Mouse (Mus musculus) spleen, postnatal 10 days (tissue): ENCODE measurements around the gene D930020B18Rik.

ENCODE experiments used
- DNase-seq, 2 experiments: peaks; one replicate each; pipeline ENCODE4 v3.0.0; 2021 to 2022; ENCODE audit warnings: low spot score in 2 of 2

D930020B18Rik gene

DNA sequence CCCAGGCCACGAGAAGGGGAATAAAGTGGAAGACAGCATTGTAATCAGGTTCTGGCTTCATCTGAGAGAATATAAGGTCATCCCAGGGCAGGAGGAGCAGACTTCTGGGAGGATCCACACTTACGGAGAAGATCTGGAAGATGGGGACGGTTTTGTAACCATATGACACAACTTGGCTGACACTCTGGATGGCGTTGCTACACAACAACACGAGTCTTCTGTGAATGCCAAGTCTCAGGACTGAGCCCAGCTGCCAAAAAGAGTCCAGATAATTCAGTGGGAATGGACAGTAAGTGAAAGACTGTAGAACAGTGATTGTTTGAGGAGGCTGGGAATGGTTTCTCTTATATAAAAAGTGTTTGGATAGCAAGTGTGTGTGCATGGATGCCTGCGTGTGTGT lies 62.2 kb downstream of the D930020B18Rik start:
- no peak for DNase-seq

DNA sequence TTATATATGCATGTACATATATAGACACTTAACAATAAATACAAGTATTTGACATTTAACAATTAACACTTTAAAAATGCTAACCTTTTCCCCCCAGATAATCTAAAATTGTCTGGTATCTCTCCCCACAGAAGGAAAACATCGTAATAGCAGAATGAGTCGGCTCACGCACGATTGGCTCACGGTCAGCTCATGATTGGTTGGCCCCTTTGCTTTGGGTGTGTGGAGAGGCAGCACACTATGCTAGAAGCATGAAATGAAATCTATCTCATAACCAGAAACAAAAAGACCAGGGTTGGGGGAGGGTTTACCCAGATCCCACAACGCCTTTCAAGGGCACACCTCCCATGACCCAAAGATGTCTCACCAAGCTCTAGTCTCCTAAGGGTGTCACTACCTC lies 63.5 kb downstream of the D930020B18Rik start:
- DNase-seq = no peak

DNA sequence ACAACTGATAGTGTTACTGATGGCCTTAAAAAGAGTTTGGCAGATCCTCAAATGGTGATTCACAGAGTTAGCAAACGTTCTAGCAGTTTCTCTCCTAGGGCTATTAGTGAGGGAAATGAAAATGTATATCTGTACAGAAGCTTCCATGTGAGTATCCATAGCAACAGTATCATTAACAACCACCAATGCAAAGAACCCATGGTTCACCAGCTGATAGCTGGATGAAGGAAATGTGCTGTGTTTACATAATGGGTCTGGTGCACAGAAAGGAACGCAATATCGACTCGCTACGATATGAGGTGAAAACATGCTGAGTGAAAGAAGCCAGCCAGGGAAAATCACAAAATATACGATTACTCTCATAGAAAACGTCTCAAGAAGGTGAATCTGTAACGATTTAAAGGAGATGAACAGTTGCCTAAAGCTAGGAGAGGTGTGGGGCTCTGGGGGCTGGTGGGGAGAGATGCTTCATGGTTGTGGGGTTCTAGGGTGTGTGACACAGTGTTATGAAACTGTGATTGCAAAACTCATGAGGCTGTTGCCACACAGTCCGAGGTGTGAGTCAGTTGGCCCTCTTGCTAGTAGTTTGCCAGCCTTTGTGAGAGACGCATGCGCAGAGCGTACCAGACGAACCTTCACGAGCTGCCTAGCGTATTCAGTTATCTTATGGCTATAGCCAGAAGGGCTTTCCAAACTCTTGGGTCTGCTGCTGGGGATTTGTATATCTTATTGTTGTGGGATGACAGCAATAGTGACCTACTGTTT lies 64.2 kb downstream of the D930020B18Rik start:
- peak in 1 of 2 experiments; percentile 20 for DNase-seq

DNA sequence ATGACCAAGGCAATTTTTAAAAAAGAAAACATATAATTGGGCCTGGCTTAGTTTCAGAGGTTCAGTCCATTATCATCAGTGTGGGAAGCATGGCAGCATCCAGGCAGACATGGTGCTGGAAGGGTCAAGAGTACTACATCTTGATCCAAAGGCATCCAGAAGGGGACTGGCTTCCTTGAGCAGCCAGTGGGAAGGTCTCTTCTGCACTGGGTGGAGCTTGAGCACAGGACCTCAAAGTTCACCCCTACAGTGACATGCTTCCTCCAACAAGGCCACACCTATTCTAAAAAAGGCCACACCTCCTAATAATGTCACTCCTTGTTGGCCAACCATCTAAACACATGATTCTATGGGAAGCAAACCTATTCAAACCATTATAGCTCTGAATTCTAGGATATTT lies 75.5 kb downstream of the D930020B18Rik start:
- no peak for DNase-seq

DNA sequence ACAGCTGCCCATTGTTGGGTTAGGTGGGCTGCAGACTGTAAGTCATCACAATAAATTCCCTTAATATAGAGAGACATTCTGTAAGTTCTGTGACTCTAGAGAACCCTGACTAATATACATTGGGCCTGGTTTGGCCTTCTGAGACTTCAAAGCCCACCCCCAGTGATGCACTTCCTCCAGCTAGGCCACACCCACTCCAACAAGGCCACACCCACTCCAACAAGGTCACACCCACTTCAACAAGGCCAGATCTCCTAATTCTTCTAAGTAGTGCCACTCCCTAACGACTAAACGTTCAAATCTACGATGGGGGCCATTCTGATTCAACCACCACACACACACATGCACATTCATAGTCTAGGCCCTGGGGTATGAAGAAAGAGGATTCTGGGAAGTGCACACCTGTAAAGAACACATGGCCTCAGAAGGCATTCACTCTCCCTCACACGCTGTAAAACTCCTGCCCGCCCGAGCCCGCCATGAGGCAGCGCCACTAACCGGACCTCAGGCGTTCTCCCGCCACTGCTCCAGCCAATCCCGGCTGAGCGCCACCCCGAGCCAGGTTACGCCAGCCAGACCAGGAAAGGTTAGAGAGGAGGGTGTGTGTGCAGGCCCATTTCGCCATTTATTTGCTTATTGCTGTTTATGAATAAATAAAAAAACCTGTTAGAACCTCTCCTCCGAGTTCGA lies 77.7 kb downstream of the D930020B18Rik start:
- no peak for DNase-seq

DNA sequence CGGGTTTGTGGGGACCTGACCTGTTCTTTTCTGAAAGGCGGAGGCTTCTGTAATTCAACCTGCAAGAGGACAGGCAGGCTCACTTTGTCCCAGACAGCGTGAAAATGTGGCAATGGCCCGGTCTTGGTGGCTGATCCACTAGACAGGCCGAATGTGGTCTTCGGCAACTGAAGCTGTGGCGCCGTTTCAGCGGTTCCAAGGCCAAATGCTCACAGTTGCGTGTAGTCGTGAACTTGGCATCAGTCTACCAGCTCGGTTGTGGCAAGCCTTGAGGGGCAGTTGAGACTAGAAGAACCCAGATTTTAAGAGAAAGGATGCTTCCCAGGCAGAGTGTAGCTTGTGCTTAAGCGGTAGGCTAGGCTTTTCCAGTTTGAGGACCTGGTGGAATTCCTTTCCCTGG lies 79.3 kb downstream of the D930020B18Rik start:
- DNase-seq = no peak

DNA sequence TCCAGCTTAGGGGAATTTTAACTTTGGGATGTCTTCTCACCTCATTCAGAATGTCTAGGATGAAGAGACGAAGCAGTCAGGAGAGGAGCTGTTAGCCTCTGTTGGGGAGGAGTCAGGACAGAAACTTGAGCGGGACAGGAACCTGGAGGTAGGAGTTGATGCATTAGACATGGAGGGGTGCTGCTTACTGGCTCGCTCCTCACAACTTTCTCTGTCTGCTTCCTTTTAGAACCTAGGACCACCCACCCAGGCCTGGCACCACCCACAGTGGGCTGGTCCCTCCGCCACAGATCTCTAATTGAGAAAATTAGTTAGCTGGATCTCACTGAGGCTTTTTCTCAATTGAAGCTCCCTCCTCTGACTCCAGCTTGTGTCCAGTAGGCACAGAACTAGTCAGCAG lies 85.1 kb downstream of the D930020B18Rik start:
- DNase-seq = no peak

DNA sequence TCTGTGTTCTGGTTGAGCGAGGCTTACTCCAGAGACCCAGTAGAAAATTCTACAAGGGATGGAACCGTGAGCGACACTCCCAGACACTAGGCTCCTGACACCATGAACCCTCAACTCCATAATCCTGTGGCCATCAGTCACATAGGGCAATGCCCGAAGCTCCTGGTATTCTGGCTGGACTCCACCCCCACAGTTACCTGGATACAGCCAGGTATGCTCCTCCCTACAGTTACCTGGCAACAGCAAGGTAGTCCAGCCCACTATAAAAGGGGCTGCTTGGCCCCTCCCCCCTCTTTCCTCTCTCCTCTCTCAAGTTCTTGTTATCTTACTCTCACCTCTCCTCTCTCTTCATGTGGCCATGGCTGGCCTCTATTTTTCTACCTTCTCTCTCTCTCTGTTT lies 85.8 kb downstream of the D930020B18Rik start:
- no peak for DNase-seq

DNA sequence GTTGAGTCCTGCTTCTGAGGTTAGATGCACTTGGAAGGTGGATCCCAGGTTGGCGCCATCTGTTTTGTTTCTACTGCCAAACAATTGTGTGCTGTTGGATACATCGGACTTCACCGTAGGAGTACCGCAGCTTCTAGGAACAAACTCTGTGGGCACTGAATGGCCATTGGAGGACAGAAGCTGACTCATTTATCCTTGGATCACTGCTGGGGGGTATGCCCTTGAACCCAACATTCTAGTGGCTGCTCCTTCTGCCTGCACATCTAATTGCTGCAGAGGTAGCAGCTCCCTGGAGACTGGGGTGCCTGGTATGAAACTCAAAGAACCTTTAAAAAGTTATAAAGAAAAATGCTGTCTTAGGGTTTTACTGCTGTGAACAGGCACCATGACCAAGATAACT lies 86.8 kb downstream of the D930020B18Rik start:
- no peak for DNase-seq

DNA sequence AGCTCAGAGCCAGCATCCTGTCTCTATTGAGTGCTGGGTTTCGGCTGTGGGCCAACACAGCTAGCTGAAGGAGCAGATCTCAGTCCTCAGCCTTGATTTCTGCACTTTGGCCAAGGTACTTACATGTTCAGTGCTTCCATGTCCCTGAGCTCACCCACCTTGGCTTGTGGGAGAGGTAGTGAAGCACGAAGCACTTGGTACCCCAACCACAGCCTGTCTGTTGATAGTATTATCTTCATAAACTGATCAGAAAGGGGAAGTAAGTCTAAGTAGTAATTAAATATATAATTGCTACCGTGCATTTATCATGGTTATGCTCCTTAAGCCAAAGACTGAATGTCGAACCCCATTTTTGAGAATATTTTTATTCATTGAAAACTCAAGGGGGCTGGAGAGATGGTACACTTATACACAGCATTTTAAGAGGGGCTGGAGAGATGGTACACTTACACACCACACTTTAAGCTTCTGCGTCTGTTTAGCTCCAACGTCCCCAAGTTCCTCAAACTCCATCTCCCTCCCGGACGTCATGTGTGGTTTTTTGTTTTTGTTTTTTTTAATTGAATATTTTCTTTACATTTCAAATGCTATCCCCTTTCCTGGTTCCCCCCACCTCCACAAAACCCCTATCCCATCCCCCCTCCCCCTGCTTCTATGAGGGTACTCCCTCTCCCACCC lies 89.8 kb downstream of the D930020B18Rik start:
- DNase-seq = no peak

DNA sequence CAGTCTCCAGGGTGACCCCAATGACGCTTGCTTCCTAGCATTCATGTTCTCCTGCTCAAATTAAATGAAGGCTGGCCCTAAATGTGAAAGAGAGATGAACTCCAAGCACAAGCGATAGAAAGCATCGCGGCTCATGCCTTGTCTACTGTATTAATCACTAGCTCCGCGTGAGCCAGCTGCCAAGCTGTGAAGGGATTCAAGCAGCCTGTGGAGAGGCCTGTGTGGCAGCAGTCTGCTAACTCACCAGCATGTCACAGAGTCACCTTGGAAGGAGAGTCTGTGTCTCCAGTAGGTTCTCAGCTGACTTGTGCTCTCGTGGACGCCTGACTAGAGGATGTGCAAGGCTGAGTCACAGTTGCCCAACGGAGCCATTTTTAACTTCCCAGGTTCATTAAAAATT lies 91.2 kb downstream of the D930020B18Rik start:
- no peak for DNase-seq

DNA sequence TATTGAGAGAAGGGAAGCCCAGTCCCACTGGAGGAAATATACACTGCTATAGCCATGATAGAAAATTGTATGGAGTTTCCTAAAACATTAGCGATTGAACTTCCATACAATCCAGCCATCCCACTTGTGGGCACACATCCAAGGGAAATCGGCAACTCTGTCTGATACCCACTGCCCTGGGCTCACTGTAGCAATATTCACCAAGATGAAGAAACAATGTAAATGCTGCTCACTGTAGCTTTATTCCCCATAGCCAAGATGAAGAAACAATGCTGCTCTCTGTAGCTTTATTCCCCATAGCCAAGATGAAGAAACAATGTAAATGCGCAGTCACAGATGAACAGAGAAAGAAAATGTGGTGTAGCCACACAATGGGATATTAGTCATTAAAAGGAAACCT lies 95.9 kb downstream of the D930020B18Rik start:
- DNase-seq = no peak

DNA sequence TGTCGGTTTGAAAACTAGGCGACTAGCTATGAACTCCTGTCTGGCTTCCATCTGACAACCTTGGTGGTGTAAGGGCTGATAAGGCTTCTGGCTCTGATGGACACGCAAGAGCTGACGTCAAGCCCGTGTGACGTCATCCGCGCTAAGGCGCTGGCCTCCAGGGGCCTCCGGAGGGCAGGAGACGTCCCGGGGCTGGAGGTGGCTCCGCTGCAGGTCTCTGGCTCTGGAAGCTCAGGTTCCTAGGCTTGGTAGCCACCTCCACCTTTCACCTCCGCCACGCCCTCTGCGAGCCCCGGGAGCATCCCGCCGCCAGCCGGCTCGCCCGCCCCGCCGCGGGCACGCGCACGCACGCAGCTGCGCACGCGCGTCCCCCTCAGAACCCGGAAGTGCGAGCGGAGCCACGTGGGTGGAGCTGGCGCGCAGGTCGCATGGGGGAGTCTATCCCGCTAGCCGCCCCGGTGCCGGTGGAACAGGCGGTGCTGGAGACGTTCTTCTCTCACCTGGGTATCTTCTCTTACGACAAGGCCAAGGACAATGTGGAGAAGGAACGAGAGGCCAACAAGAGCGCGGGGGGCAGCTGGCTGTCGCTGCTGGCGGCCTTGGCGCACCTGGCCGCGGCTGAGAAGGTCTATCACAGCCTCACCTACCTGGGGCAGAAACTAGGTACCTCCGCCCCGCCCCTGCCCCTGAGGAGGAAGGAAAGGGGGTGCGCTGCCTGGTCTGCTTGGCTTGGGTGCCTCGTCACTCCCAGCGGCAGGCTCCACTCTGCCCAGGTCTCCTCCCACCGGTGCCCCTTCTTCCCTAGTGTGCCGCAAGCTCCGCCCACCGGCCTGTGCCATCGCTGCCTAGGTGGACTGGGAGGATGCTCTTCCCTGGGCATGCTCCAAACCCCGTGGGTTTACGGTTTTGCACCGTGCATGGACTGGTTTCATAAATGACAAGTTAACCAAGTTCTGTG lies 98.4 kb downstream of the D930020B18Rik start, which contains the start of gene BC048403:
TSS of gene BC048403 (plus strand) at position 390 of the 958 bp plus-strand sequence.
- peak; percentile 74 to 88 for DNase-seq

DNA sequence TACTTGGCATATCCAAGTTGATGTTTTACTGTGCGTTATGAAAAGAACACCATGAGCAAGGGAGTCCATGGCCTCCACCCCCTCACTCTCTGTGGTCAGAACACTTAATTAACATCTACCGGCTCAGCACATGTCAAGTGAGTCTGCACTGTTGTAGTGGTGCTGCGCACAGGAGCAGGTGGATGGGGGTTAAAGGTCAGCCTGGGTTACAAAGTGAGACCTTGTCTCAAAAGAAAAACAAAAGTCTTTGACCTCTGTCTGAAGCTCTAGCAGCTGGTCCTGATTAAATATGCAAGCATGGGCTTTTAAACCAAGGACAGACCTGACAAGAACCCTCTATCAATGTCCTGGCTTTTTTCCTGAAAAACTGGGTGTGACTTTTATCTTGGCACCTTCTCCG lies 100.9 kb downstream of the D930020B18Rik start:
- no peak for DNase-seq
